Mouse (Mus musculus): ENCODE measurements around the gene Bbs7.
"Not testable (repeated sequence)": the region's sequence is repeated elsewhere in the genome, so short reads cannot be mapped to it uniquely, and the experiment has no call there.

The Bbs7 gene

DNA sequence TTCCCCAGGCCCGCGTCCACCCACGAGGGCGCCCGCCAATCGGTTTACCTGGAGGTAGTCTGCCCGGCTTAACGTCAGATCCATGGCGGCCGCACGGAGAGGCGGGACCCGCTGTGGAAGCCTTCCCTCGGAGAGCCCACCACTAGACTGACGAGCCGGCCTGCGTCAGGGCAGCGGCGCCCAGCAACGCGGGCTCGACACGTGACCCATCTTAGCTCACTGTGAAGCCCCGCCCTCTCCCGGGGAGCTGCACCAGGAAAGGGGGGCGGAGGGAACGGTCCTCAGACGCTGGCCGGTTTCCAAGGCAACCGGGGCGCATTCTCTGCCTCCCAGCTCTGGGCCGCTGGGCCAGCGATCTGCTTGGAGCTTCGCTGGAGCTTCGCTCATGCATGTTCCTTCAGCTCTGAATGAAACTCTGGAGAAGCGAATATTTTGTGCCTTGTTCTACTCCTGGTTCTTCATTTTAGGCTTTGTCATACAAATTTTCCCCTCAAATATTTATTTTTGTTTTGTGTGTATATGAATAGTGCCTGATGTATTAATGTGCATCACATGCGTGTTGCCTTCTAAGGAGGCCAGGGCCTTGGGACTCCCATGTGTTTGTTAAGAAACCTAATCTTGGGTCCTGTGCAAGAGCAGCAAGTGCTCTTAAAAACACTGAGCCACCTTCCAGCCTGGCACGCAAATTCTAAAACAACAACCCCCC, at the start of gene Bbs7:
Bbs7 (minus strand) TSS at position 276 of the 706 bp plus-strand sequence.
- in situ Hi-C loops (cut with MboI), result no loop called here

DNA sequence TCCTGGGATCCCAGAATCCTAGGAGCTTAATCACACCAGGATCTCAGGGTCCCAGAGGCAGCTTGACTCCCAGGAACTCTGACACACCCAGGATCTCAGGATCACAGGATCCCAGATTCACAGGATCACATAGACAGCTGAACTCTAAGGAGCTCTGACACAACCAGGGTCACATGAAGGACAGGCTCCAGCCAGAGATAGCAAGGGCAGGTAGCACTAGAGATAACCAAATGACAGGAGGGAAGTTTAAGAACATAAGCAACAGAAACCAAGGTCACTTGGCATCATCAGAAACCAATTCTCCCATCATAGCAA, 31.9 kb upstream of the Bbs7 start:
- in situ Hi-C loops (cut with MboI), result not testable (repeated sequence)

GRCm38 (mm10) chr3:36644554-36645244, 31.4 kb upstream of the Bbs7 start:
- in situ Hi-C loops (cut with MboI), result no loop called here

DNA sequence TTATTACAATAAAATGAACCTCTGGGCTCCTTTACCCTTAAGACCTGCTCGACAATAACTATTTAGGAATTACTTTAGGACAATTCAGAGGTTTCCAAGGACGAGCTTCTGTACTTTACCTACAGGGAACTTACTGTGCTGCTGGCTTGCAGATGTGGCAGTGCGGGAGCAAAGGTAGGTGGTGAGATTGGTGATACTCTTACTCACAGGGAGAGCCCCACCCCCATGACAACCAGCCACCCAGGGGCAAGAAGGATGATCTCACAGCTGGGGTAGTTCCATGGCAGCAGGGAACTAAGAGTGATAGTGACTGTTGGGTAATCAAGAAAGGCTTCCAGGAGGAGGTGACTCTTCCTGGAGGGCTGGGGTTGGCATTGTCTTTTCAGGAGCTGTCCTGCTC, 30.1 kb upstream of the Bbs7 start:
- in situ Hi-C loops (cut with MboI), result no loop called here

- in situ Hi-C loops (cut with MboI), result no loop called here
Observed at GRCm38 (mm10) chr3:36642736-36643135, 29.5 kb upstream of the Bbs7 start.

DNA sequence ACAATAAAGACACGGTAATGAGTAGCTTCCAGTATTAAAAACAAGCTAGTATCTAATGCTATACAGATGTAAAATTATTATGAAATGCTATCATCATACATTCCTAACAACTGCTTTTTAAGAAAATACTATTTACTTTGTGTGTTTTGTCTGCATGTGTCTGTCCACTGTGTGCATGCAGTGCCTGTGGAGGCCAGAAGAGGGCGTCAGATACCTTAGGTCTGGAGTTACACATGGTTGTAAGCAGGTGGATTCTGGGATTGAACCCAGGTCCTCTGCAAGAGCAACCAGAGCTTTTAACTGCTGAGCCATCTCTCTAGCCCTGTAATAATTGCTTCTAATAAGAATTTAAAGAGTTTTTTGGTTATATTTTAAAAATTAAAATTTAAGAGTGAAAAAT, 27.5 kb upstream of the Bbs7 start:
- in situ Hi-C loops (cut with MboI), result no loop called here

DNA sequence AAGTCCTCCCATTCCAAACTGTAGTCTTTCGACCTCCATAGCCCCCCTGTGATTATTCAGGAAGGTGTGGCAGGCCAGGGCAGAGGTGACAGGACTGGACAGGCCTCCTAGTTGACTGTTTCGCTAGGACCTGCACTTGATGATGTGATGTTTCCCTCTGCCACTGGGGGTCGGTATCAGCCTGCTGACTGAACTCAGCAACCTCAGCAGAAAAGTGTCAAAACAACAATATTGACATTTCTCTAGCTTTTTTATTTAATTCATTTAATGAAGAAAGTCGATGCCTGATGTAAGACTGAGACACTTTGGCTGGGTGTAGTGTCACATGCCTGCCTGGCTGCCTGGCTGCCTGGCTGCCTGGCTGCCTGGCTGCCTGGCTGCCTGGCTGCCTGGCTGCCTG, 22.2 kb upstream of the Bbs7 start:
- in situ Hi-C loops (cut with MboI), result no loop called here

GRCm38 (mm10) chr3:36626803-36627202, 13.5 kb upstream of the Bbs7 start:
- in situ Hi-C loops (cut with MboI), result no loop called here

- in situ Hi-C loops (cut with MboI), result no loop called here
Observed at GRCm38 (mm10) chr3:36618181-36618580, 4.9 kb upstream of the Bbs7 start.

GRCm38 (mm10) chr3:36613908-36614255, 605 bp upstream of the Bbs7 start:
- in situ Hi-C loops (cut with MboI), result no loop called here

DNA sequence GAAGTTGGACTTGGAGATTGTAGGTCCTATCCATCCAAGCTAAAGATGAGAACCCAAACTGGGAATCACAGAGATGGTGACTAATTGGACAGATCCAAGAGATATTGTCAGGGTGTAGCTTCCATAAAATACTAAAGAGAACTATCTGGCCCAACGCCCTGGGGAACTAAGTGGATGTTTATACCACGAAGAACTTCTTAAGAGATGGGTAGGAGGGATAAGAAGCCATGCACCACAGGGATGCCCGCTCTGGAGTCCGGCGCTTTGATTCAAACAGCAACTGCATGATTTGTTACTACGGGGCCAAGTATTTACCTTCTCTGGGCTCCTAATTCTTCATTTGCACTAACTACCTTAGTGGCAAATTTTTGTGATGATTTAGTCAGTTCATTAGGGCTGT, 590 bp downstream of the Bbs7 start:
- in situ Hi-C loops (cut with MboI), result no loop called here

- in situ Hi-C loops (cut with MboI), result no loop called here
Observed at GRCm38 (mm10) chr3:36605894-36606783, 7.1 kb downstream of the Bbs7 start.

DNA sequence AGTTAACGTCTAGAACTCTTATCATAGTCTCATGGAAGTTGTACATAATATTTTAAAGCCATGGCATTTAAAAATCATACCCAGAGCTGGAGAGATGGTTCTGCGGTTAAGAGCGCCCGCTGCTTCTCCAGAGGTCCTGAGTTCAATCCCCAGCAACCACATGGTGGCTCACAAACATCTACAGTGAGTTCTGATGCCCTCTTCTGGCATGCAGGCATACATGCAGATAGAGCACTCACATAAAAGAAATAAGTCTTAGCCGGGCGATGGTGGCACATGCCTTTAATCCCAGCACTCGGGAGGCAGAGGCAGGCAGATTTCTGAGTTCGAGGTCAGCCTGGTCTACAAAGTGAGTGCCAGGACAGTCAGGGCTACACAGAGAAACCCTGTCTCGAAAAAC, 13.5 kb downstream of the Bbs7 start:
- in situ Hi-C loops (cut with MboI), result not testable (repeated sequence)

DNA sequence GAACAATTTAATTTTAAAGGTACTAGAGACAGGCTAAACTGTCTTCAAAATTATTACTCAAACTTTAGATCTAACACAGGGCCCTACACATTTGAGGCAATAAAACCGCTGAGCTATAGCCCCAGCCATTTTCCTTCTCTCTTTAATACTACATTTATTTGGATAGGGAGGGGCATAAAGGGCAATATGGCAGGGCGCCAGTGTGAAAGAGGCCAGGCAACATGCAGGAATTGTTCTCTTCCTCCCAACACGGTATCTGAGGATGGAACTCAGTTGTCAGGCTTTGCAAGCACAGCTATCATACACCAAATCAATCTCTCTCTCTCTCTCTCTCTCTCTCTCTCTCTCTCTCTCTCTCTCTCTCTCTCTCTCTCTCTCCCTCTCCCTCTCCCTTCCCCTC, 14.5 kb downstream of the Bbs7 start:
- in situ Hi-C loops (cut with MboI), result no loop called here

DNA sequence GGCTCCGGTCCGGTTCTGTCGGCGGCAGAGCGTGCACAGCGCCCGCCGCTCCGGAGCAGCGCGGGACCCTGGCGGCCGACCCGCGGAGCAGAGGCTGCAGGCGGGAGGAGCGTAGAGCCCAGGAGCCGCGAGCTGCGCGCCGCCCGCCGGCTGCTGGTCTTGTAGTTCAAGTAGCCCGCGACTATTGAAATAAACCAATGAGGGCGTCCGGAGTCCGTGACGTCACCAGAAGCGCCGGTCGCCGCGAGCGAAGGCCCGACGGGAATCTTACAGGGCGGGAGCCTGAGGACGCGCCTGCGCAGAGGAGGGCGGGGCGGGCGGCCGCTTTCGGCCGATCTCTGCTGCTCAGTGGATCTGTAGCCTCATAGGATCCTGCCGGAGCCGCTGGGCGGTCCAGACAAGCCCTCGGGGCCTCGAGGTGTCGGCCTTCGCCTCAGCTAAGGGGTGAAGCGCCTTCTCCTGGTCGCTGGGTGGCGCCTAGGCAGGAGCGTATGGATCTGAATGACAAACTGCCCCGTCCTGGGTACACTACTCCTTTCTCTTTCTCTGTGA, 41.4 kb downstream of the Bbs7 start, which contains the start of gene Ccna2:
Ccna2 (minus strand) TSS at position 324 of the 552 bp plus-strand sequence.
- in situ Hi-C loops (cut with MboI), result no loop called here

DNA sequence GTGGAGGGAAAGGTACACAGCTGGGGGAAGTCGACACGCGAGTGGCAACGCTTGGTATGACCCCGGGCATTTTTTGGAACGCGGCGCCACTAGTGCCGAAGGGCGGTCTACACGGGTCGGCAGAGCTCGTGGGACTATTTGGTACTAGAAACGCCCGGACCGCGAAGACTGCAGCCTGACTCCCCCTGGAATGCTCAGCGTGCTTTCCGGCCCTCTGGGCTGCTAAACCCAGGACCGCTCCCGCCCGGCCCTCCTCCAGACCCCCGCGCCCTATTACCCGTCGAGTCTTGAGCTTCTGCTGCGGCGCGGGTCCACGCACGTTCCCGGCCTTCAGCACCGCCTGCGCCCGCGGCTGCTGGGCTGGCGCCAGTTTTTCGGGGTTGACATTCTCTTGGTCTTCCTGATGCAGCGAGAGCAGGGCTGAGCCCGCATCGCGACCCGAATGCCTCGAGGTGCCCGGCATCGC, 41.9 kb downstream of the Bbs7 start:
- in situ Hi-C loops (cut with MboI), result no loop called here

GRCm38 (mm10) chr3:36569836-36570235, 43.4 kb downstream of the Bbs7 start:
- in situ Hi-C loops (cut with MboI), result no loop called here

DNA sequence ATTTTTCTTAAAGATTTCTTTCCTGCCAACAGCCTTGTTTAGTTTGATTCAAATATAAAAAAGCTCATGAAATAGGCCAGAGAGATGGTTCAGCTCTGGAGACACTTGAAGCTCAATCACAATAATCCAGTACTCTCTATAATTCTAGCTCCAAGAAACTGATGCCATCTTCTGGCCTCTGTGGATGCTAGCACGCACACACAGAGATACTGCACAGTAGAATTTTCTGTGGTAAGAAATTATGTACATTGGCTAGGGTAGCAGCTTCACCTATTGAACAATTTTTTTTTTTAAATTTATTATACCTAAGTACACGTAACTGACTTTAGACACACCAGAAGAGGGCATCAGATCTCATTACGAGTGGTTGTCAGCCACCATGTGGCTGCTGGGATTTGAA, 49.6 kb downstream of the Bbs7 start:
- in situ Hi-C loops (cut with MboI), result no loop called here

- in situ Hi-C loops (cut with MboI), result no loop called here
Observed at GRCm38 (mm10) chr3:36559606-36560005, 53.7 kb downstream of the Bbs7 start.

DNA sequence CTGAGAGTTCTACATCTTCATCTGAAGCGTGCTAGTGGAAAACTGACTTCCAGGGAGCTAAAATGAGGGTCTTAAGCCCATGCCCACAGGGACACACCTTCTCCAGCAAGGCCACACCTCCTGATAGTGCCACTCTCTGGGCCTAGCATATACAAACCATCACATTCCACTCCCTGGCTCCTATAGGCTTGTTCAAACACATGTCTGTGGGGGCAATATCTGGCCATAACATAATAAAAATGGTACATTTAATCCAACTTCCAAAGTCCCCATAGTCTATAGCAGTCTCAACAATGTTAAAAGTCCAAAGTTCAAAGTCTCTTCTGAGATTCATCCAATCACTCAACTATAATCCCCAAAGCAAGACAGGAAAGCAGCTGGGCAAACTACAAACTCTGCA, 55.7 kb downstream of the Bbs7 start:
- in situ Hi-C loops (cut with MboI), result no loop called here

GRCm38 (mm10) chr3:36552406-36553047, 60.8 kb downstream of the Bbs7 start, which contains the start of gene Exosc9:
Exosc9 (plus strand) TSS chr3:36552606.
- in situ Hi-C loops (cut with MboI), result no loop called here
